Mouse (Mus musculus) olfactory bulb, adult 2 months (tissue): ENCODE measurements at regions not wholly inside any gene's neighbourhood (a gene's known extent, or its start where the extent isn't known, plus 50 kb on each side); places are given as distances from the start of the nearest gene placed in this dataset.
"Not testable (repeated sequence)": the region's sequence is repeated elsewhere in the genome, so short reads cannot be mapped to it uniquely, and the experiment has no call there.

ENCODE experiments used
- H3K27ac ChIP-seq: fragments of 200-500 bp; 2 replicates; pipeline ENCODE4 v1.5.1; 2012; ENCODE audit warnings: low read depth, low read length; ENCODE audit not compliant: insufficient read depth
- H3K4me1 ChIP-seq: fragments of 200-500 bp; 2 replicates; pipeline ENCODE4 v1.6.1; 2012; ENCODE audit warnings: low read length; ENCODE audit not compliant: control insufficient read depth, insufficient read depth
- H3K4me3 ChIP-seq: fragments of 200-500 bp; 2 replicates; pipeline ENCODE4 v1.5.1; 2012; ENCODE audit warnings: mild to moderate bottlenecking, low read depth, low read length, moderate library complexity; ENCODE audit not compliant: insufficient read depth
- CTCF ChIP-seq: fragments of 200-500 bp; IDR thresholded peaks from 2 replicates; pipeline ENCODE4 v1.5.1; 2012; ENCODE audit warnings: low read depth, mild to moderate bottlenecking, low read length, moderate library complexity; ENCODE audit not compliant: insufficient read depth
- POLR2A ChIP-seq: fragments of 200-500 bp; IDR thresholded peaks from 2 replicates; pipeline ENCODE4 v1.6.1; 2012; ENCODE audit warnings: mild to moderate bottlenecking, low read depth, low read length, moderate library complexity; ENCODE audit not compliant: insufficient read depth
- WGBS: fragments of 180-500 bp; shearing (Covaris S2); methylation state at CpG from one replicate; pipeline ENCODE4 v1.1.7; 2018; 5-methylcytosine and 5-hydroxymethylcytosine counted together

GRCm38 (mm10) chrX:99732526-99732925 lies 88.3 kb upstream of the Tmem28 start:
- TF ChIP-seq CTCF = no peak
- no peak for TF ChIP-seq POLR2A
- no peak overlapping the region for H3K27ac ChIP-seq
- WGBS = 41% methylated on average over 2 of the region's 2 CpGs
- H3K4me1 ChIP-seq = no peaks in the 10 kb centered on the region
- H3K4me3 ChIP-seq = no peak overlapping the region

GRCm38 (mm10) chrX:99725101-99725500 lies 95.7 kb upstream of the Tmem28 start:
- 6% methylated on average over 1 of the region's 1 CpGs for WGBS
- TF ChIP-seq POLR2A = no peak
- no peak for TF ChIP-seq CTCF
- no peaks in the 10 kb centered on the region for H3K4me1 ChIP-seq
- H3K27ac ChIP-seq = no peak overlapping the region
- H3K4me3 ChIP-seq = no peak overlapping the region

DNA sequence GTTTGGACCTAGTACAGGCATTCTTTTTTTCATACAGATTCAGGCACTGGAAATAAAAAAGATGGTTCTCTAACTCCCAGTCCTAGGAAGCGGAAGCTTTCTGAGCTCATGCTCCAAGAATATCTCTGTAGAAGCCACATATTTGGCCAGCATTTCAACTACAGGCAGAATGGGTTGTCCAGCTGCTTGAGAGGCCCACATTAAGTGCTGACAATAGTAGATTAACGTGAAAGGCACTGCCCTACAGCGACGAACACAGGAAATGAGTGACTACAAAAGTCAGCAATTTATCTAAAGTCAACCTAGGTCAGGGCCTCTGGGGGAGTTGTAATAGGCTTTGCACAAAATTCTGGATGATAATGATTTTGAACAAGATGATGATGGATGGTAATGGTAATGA lies 125.5 kb upstream of the Tmem28 start:
- no peak for TF ChIP-seq CTCF
- no peak for TF ChIP-seq POLR2A
- no peak overlapping the region for H3K4me3 ChIP-seq
- no peak overlapping the region for H3K27ac ChIP-seq
- 67% methylated on average over 4 of the region's 4 CpGs for WGBS
- no peaks in the 10 kb centered on the region for H3K4me1 ChIP-seq

GRCm38 (mm10) chrX:99690971-99691370 lies 129.8 kb upstream of the Tmem28 start:
- WGBS = 55% methylated on average over 4 of the region's 4 CpGs
- H3K4me3 ChIP-seq = no peak overlapping the region
- H3K4me1 ChIP-seq = no peaks in the 10 kb centered on the region
- no peak for TF ChIP-seq POLR2A
- TF ChIP-seq CTCF = no peak
- H3K27ac ChIP-seq = no peak overlapping the region

DNA sequence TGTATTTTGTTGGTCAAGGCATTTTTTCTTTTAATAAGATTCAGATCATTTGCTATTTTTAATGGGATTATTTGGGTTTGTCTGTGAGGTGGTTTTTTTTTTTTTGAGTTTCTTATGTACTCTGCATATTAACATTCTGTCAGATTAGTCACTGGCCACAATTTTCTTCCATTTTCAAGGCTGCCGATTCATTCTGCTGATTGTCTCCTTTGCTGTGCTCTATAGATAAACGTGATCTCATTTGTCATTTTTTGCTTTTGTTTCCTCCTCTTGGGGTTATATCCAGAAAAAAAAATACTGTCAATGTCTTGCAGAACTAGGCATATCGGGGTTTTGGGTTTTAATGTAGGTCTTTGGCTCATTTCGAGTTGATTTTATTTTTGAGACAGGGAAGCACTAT lies 131.1 kb upstream of the Tmem28 start:
- H3K4me1 ChIP-seq = no peaks in the 10 kb centered on the region
- TF ChIP-seq CTCF (no peak), POLR2A (no peak)
- 70% methylated on average over 4 of the region's 4 CpGs for WGBS
- H3K4me3 ChIP-seq = no peak overlapping the region
- no peak overlapping the region for H3K27ac ChIP-seq

- not testable (repeated sequence) for H3K27ac ChIP-seq, H3K4me1 ChIP-seq, H3K4me3 ChIP-seq
These were observed 138.3 kb upstream of the Tmem28 start for GRCm38 (mm10) chrX:99682491-99682890.

DNA sequence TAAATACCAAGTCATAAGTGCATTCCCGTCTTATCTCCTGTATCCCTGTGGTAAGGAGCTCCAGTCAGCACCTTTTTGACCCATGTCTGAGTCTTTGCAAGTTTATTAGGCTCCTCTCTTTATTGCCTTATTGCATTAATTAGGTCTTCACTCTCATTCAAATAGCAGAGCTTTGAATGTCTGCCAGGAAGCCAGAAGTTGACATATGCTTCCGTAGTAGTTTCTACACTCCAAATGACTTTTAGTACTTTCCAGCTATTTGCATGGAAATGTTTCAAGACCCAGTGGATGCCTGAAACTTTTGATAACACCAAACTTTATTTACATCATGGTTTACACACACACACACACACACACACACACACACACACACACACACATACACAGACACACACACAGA lies 153.2 kb upstream of the Tmem28 start:
- H3K4me1 ChIP-seq = no peaks in the 10 kb centered on the region
- H3K4me3 ChIP-seq = no peak overlapping the region
- TF ChIP-seq CTCF (no peak), POLR2A (no peak)
- WGBS = 69% methylated on average over 2 of the region's 2 CpGs
- no peak overlapping the region for H3K27ac ChIP-seq

- H3K4me1 ChIP-seq = no peaks in the 10 kb centered on the region
- H3K27ac ChIP-seq = no peak overlapping the region
- 82% methylated on average over 3 of the region's 3 CpGs for WGBS
- TF ChIP-seq CTCF (no peak), POLR2A (no peak)
- no peak overlapping the region for H3K4me3 ChIP-seq
These were observed 158.3 kb upstream of the Tmem28 start for GRCm38 (mm10) chrX:99662566-99662965.

GRCm38 (mm10) chrX:99659496-99660140 lies 161.2 kb upstream of the Tmem28 start:
- Histone ChIP-seq H3K4me3 (no peak overlapping the region), H3K4me1 (no peaks in the 10 kb centered on the region), H3K27ac (no peak overlapping the region)
- TF ChIP-seq CTCF = no peak
- TF ChIP-seq POLR2A = no peak
- 57% methylated on average over 8 of the region's 8 CpGs for WGBS

GRCm38 (mm10) chrX:99657790-99658451 lies 162.9 kb upstream of the Tmem28 start:
- TF ChIP-seq POLR2A (no peak), CTCF (peak; percentile 59)
- Histone ChIP-seq H3K4me3 (no peak overlapping the region), H3K27ac (no peak overlapping the region), H3K4me1 (no peaks in the 10 kb centered on the region)
- 24% methylated on average over 8 of the region's 8 CpGs for WGBS
